Mouse (Mus musculus) urinary bladder, postnatal 10 days (tissue): ENCODE results near the gene Olfr221.

ENCODE experiments used
- DNase-seq: peaks from one replicate; pipeline ENCODE4 v3.0.0; 2022; ENCODE audit warnings: low spot score

Gene Olfr221

GRCm38 (mm10) chr14:52003981-52004495, 38.2 kb downstream of the Olfr221 start:
- DNase-seq, result no peak

DNA sequence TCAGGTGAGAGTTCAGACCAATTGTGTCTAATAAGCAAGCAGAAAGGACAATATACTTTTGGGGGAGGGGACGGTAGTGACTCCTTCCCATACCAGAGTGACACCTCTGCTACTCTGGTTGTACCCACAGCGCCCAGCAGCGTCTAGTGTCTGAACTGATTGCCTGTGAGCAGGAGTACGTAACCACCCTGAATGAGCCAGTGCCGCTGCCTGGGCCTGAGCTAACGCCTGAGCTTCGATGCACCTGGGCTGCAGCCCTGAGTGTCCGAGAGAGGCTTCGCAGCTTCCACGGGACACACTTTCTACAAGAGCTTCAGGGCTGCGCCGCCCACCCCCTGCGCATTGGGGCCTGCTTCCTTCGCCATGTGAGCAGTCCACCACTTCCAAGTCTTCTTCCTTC, 44.8 kb downstream of the Olfr221 start:
- DNase-seq, result no peak

GRCm38 (mm10) chr14:51996866-51997265, 45.4 kb downstream of the Olfr221 start:
- DNase-seq, result no peak

GRCm38 (mm10) chr14:51996231-51996841, 45.9 kb downstream of the Olfr221 start:
- DNase-seq, result no peak

DNA sequence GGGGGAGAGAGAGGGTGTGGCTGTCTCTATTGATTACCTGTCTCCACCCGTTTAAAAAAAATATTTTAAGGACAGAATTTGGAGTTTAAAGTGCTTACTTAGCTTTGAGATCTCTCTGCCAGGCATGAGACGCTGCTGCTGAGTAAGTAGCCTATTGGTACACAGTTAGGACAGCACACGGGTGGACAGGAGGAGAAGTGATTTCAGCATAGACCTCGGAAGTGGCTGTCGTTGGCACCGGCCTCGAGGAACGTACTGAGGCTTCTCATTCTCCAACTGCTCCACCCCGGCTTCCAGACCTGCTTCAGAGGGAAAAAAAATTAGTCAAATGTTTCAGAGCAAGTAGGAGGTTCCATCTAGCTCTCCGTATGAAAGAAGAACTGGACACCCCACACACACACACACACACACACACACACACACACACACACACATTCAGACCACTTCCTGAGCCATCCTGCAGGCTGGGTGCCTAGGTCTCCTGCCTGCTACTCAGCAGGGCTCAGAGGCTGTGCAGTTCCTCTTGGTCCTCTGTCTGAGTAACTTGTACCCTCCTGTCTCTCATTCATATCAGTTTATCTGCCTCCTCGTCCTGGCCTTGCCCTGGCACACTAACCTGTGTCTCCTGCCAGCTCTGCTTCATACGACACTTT, 46.9 kb downstream of the Olfr221 start:
- DNase-seq, result no peak

GRCm38 (mm10) chr14:51994453-51994852, 47.8 kb downstream of the Olfr221 start:
- DNase-seq, result no peak

DNA sequence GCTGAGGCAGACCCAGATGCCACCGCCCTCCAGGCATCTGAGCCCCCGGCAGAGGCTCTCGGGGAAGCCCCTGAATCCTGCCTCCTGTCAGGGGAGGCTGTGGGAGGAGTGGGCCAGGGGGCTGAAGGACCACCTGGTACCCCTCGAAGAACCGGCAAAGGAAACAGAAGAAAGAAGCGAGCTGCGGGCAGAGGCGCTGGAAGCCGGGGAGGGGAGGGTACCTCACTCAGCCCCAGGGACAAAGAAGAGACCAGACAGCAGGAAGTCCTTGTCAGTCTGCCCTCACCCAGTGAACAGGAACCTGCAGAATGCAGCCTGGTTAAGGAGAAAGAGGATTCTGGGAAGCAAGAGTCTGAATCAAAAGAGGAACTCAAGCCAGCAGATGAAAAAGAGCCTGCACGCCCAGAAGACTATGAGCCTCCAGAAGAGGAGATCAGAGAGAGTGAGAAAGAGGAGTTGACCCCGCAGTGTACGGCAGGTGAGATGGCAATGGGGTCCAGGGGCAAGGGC, 52.7 kb downstream of the Olfr221 start:
- DNase-seq, result no peak

DNA sequence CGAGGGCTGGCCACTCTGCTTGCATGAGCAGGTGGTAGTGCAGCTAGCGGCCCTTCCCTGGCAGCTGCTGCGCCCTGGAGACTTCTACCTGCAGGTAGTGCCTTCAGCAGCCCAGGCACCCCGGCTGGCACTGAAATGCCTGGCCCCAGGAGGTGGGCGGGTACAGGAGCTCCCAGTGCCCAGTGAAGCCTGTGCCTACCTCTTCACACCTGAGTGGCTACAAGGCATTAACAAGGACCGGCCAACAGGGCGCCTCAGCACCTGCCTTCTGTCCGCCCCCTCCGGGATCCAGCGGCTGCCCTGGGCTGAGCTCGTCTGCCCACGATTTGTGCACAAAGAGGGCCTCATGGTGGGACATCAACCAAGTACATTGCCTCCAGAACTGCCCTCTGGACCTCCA, 53.5 kb downstream of the Olfr221 start:
- no peak for DNase-seq

- no peak for DNase-seq
Measured at GRCm38 (mm10) chr14:51987177-51987576, 55.1 kb downstream of the Olfr221 start.

- no peak for DNase-seq
Measured at GRCm38 (mm10) chr14:51986153-51986505, 56.1 kb downstream of the Olfr221 start.

- no peak for DNase-seq
Measured at GRCm38 (mm10) chr14:51985301-51986152, 56.7 kb downstream of the Olfr221 start.

GRCm38 (mm10) chr14:51984247-51985231, 57.7 kb downstream of the Olfr221 start, which contains the start of gene Arhgef40:
Arhgef40 (plus strand) TSS chr14:51984719.
- no peak for DNase-seq
